Mouse (Mus musculus) kidney, adult 2 months (tissue): ENCODE measurements around the gene Fmnl1.

Experiments
- CTCF ChIP-seq: fragments of 200-500 bp; conservative IDR thresholded peaks from 2 replicates; pipeline ENCODE4 v1.5.1; 2011; ENCODE audit warnings: low read depth, mild to moderate bottlenecking, control low read depth, low read length, moderate library complexity, mixed read lengths; ENCODE audit not compliant: insufficient read depth, insufficient read length
- POLR2A ChIP-seq: fragments of 200-500 bp; IDR thresholded peaks from one replicate; pipeline ENCODE4 v1.6.1; 2011; ENCODE audit warnings: low read depth, low read length, control low read depth

- TF ChIP-seq CTCF: no peak
- TF ChIP-seq POLR2A: no peak
Observed at GRCm38 (mm10) chr11:103164391-103164790, 6.5 kb upstream of the Fmnl1 start.
